Mouse (Mus musculus) bone marrow macrophage, adult 2 months (primary cell): Measurements from ENCODE around the gene Traf4. TPM values are rescaled to one million over a fixed set of nuclear protein-coding genes. Genes with fewer than 3 reads are reported as not detected.
"Not testable (repeated sequence)": the region's sequence is repeated elsewhere in the genome, so short reads cannot be mapped to it uniquely, and the experiment has no call there.

Experiments used
- H3K27ac ChIP-seq: 2 replicates; pipeline ENCODE4 v1.5.1; 2012; ENCODE audit warnings: low read depth, low read length; ENCODE audit not compliant: insufficient read depth
- H3K4me1 ChIP-seq: 2 replicates; pipeline ENCODE4 v1.6.1; 2012; ENCODE audit warnings: low read length; ENCODE audit not compliant: control insufficient read depth, insufficient read depth
- H3K4me3 ChIP-seq: 2 replicates; pipeline ENCODE4 v1.5.1; 2012; ENCODE audit warnings: mild to moderate bottlenecking, low read length, moderate library complexity; ENCODE audit not compliant: insufficient read depth
- CTCF ChIP-seq: IDR thresholded peaks from 2 replicates; pipeline ENCODE4 v1.5.1; 2012; ENCODE audit warnings: low read depth, mild to moderate bottlenecking, low read length, moderate library complexity
- POLR2A ChIP-seq: IDR thresholded peaks from 2 replicates; pipeline ENCODE4 v1.6.1; 2012; ENCODE audit warnings: mild to moderate bottlenecking, low read depth, low read length, borderline replicate concordance
- polyA plus RNA-seq: library from polyadenylated mRNA; stranded (reverse); fragments of >200 nt; gene quantifications from 2 replicates; pipeline ENCODE4 v1.2.4, GENCODE M21; 2012; ENCODE audit not compliant: missing spikeins, insufficient read depth, insufficient read length

Gene Traf4
- polyA plus RNA-seq, 1 experiment, result 0.68 TPM

GRCm38 (mm10) chr11:78146168-78146567 is 19.2 kb downstream of the Traf4 start:
- no peaks in the 10 kb centered on the region for H3K4me1 ChIP-seq
- no peak overlapping the region for H3K27ac ChIP-seq
- H3K4me3 ChIP-seq, result no peak overlapping the region
- no peak for TF ChIP-seq CTCF
- TF ChIP-seq POLR2A, result no peak

GRCm38 (mm10) chr11:78143520-78143919 is 21.9 kb downstream of the Traf4 start:
- H3K27ac ChIP-seq, result no peak overlapping the region
- no peak for TF ChIP-seq POLR2A
- TF ChIP-seq CTCF, result no peak
- H3K4me3 ChIP-seq, result no peak overlapping the region
- H3K4me1 ChIP-seq, result no peaks in the 10 kb centered on the region

DNA sequence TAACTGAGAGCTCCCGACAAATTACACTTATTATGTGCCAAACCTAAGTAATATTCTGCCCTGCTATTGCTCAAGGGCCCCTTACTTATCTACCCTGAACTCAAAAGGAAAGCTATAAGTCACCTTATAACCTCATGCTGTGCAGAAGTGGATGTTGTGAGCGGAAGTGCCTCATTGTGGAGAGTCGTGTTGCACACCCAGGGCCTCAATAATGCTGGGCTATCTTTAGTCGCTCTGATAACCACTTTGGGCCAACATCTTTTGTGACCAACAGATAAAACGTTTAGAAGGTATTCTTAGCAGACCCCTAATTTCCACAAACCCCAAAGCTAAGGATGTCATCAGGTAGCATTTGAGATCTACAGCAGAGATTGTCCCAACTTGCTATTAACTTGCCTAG is 24.7 kb downstream of the Traf4 start:
- no peaks in the 10 kb centered on the region for H3K4me1 ChIP-seq
- no peak overlapping the region for H3K27ac ChIP-seq
- TF ChIP-seq POLR2A (no peak), CTCF (no peak)
- no peak overlapping the region for H3K4me3 ChIP-seq

- H3K4me1 ChIP-seq, result peaks cover 12% of the 10 kb centered on the region
- H3K27ac ChIP-seq, result no peak overlapping the region
- no peak overlapping the region for H3K4me3 ChIP-seq
- TF ChIP-seq POLR2A (no peak), CTCF (no peak)
Measured at GRCm38 (mm10) chr11:78138023-78138422, 27.4 kb downstream of the Traf4 start.

GRCm38 (mm10) chr11:78137584-78137983 is 27.8 kb downstream of the Traf4 start:
- TF ChIP-seq CTCF, result no peak
- no peak for TF ChIP-seq POLR2A
- H3K4me3 ChIP-seq, result no peak overlapping the region
- H3K27ac ChIP-seq, result no peak overlapping the region
- H3K4me1 ChIP-seq, result peaks cover 15% of the 10 kb centered on the region

- Histone ChIP-seq H3K4me1 (peaks cover 15% of the 10 kb centered on the region), H3K4me3 (no peak overlapping the region), H3K27ac (no peak overlapping the region)
- no peak for TF ChIP-seq CTCF
- TF ChIP-seq POLR2A, result no peak
Measured at GRCm38 (mm10) chr11:78136132-78136531, 29.3 kb downstream of the Traf4 start.

DNA sequence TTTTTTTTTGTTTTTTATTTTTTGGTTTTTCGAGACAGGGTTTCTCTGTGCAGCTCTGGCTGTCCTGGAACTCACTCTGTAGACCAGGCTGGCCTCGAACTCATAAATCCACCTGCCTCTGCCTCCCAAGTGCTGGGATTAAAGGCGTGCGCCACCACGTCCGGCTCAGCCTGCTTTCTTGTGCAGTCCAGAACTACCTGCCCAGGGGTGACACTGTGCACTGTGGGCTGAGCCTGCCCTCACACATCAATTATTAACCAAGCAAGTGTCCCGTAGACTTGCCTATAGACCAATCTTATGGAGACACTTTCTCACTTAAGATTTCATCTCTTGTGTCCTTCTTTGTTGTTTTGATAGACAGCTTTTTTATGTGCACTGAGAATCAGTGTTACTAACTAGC is 30.1 kb downstream of the Traf4 start:
- H3K4me1 ChIP-seq, result peaks cover 15% of the 10 kb centered on the region
- not testable (repeated sequence) for H3K4me3 ChIP-seq

GRCm38 (mm10) chr11:78134344-78134743 is 31.0 kb downstream of the Traf4 start:
- peaks cover 15% of the 10 kb centered on the region for H3K4me1 ChIP-seq
- no peak overlapping the region for H3K4me3 ChIP-seq
- H3K27ac ChIP-seq, result no peak overlapping the region
- TF ChIP-seq POLR2A (no peak), CTCF (no peak)

More for the DNA sequence above, 30.1 kb downstream of the Traf4 start:
- not testable (repeated sequence) for H3K27ac ChIP-seq

DNA sequence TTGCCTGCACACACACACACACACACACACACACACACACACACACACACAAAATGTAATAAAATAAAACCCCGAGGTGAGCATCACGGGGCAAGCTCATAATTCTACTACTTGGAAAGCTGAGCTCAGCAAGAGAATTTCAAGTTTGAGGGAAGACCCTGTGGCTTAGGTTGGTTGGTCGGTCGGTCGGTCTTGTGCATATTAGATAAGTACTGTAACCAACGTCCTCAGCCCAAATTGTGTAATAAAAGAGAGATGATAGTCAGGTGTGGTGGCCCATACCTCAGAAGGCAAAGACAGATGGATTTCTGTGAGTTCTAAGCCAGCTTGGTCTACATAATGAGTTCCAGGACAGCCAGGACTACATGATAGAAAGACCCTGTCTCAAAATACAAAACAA is 31.5 kb downstream of the Traf4 start:
- no peak for TF ChIP-seq CTCF
- TF ChIP-seq POLR2A, result no peak

DNA sequence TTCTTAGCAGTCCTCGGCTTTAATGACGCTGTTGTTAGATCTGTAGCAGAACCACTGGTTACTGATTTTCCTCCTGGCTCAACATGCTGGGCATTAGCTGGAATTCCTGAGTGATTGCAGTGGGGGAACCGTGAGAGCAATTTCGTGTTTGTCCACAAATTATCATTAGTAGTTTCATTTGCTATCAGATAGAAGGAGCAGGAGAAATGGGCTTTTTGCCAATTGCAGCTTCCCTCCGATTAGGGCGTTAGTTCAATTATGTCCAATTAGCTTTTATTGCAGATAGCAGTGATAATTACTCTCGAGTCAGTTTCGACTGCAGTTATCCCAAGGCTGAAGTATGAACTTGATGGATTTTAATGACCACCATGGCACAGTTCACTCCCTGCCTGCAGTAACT is 35.9 kb downstream of the Traf4 start:
- Histone ChIP-seq H3K27ac (no peak overlapping the region), H3K4me3 (no peak overlapping the region), H3K4me1 (peaks cover 34% of the 10 kb centered on the region)
- TF ChIP-seq CTCF (no peak), POLR2A (no peak)

More for the DNA sequence above, 31.5 kb downstream of the Traf4 start:
- no peak overlapping the region for H3K27ac ChIP-seq
- peaks cover 15% of the 10 kb centered on the region for H3K4me1 ChIP-seq
- no peak overlapping the region for H3K4me3 ChIP-seq

GRCm38 (mm10) chr11:78126739-78127138 is 38.6 kb downstream of the Traf4 start:
- Histone ChIP-seq H3K4me3 (no peak overlapping the region), H3K4me1 (peaks cover 23% of the 10 kb centered on the region), H3K27ac (no peak overlapping the region)
- TF ChIP-seq CTCF (no peak), POLR2A (no peak)

- TF ChIP-seq CTCF, result no peak
- Histone ChIP-seq H3K4me1 (peaks cover 23% of the 10 kb centered on the region), H3K4me3 (no peak overlapping the region), H3K27ac (no peak overlapping the region)
Measured at GRCm38 (mm10) chr11:78125691-78126090, 39.7 kb downstream of the Traf4 start.
